23 mouse cellular contexts compared by ENCODE assay signal in the genomic region with DNA sequence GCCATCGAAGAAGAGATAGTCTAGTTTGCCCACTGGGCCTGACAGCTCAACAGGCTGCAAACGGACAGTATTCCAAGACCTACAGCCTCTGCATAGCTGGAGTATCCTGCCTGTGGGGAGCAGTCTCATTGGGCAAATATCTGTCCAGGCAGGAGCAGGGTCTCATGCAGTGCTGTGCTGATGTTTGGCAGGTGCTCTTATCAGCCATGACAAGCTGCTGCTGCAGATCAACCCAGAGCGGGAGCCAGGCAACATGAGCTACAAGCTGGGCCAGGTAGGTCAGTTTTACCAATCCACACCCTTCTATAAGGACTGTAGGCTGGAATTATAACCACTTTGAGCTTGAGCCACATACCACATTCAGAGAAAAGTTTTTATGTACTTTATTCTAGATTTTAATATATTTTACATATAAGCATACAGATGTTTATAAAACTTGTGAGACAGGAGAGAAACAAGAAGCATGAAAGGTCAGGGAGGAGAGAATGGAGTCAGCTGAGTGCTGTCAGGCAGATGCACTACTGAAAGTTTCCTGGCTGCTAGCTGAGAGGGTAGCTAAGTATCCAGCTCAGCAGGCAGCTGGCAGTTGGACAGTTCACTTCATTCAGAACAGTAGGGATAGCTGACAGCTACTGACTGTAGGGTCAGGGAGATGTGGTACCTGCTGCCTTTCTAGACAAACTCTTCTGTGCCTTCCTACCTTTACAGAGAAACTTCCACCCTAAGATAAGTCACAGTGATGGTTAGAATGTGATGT. TPM values are rescaled to one million over a fixed set of nuclear protein-coding genes. Genes with fewer than 3 reads are reported as not detected.
DNase-seq lines count a peak whose midpoint lies in the region; ATAC-seq and TF ChIP-seq lines count a peak whose summit lies in the region.
"Had no signal": no experiment of that assay in that cellular context is flagged by ENCODE, and none has a peak within 500 bp of the region (broad histone marks: within the 10 kb centered on the region; RNA-seq: fewer than 3 reads in every experiment).

No protein-coding gene starts in this region.

- intact Hi-C loops in heart, postnatal 25 days (cut with DNase I), result no loop called here
- intact Hi-C loops in left cerebral cortex, adult 2 months (cut with DNase I), result no loop called here

- WGBS in bone marrow, adult 2 months, result 76% methylated on average over 3 of the region's 3 CpGs
- 68% methylated on average over 3 of the region's 3 CpGs for WGBS in liver, postnatal 0 days (ENCODE audit: insufficient replicate concordance)

- peaks cover 4% of the 10 kb centered on the region for H3K4me1 ChIP-seq in bone marrow, adult 2 months (ENCODE audit: control insufficient read depth, insufficient read depth, low read length)
- peaks cover 5% of the 10 kb centered on the region; the same call in 1 of the 2 replicates for H3K4me1 ChIP-seq in liver, postnatal 0 days (ENCODE audit: insufficient read depth)
- H3K4me1 ChIP-seq: embryonic facial prominence, embryonic 10.5 days; limb, embryonic 13.5 days; midbrain, embryonic 13.5 days; neural tube, embryonic 12.5 days had no signal

- H3K9ac ChIP-seq in liver, postnatal 0 days (replicated peaks), result no peak overlapping the region
- H3K9ac ChIP-seq: limb, embryonic 13.5 days; lung, embryonic 15.5 days; midbrain, embryonic 13.5 days; neural tube, embryonic 12.5 days had no signal

- H3K9me3 ChIP-seq in liver, postnatal 0 days (ENCODE audit: low read length), result no peaks in the 10 kb centered on the region
- H3K9me3 ChIP-seq: embryonic facial prominence, embryonic 10.5 days; limb, embryonic 13.5 days; lung, embryonic 15.5 days; midbrain, embryonic 13.5 days; neural tube, embryonic 12.5 days had no signal

- H3K27ac ChIP-seq in bone marrow, adult 2 months (ENCODE audit: control insufficient read depth, insufficient read depth, low read depth, low read length, poor library complexity), result peak overlapping the region; percentile 58
- H3K27ac ChIP-seq in liver, postnatal 0 days (ENCODE audit: low read depth), result peak overlapping the region; percentile 60; the same call in 1 of the 2 replicates
- H3K27ac ChIP-seq in left cerebral cortex, adult 2 months, result no peak overlapping the region
- H3K27ac ChIP-seq: embryonic facial prominence, embryonic 10.5 days; limb, embryonic 13.5 days; lung, embryonic 15.5 days; midbrain, embryonic 13.5 days; neural tube, embryonic 12.5 days had no signal

- peak; percentile 77 for DNase-seq in heart, adult 11 months
- no peak for DNase-seq in heart, postnatal 25 days (ENCODE audit: low spot score)
- peak; percentile 84 for DNase-seq in liver
- peak; percentile 47 for DNase-seq in liver, postnatal 0 days
- DNase-seq in lung, postnatal 36 days, result no peak
- no peak for DNase-seq in thymus, postnatal 10 days (ENCODE audit: low spot score in 2 of 2)
- no peak for DNase-seq in left cerebral cortex, adult 2 months (ENCODE audit: extremely low spot score in 1 of 2, low spot score in 2 of 2)
- DNase-seq: adrenal gland, postnatal 14 days; cerebellum, adult 8-10 months; gastrocnemius, postnatal 10 days; heart, adult 18-20 months; kidney, adult 18-20 months; kidney, postnatal 10 days; thymus, postnatal 14 days had no signal

- TF ChIP-seq POLR2A in bone marrow, adult 2 months (IDR thresholded peaks at IDR 0.05; ENCODE audit: borderline replicate concordance, control insufficient read depth, low read depth, low read length), result no peak

- H3K36me3 ChIP-seq in liver, postnatal 0 days (replicated peaks; ENCODE audit: insufficient read depth, low read length), result peaks cover 65% of the 10 kb centered on the region

- peak overlapping the region; percentile 9; the same call in 1 of the 2 replicates for H3K4me2 ChIP-seq in liver, postnatal 0 days (ENCODE audit: low read depth, low read length)
- H3K4me2 ChIP-seq: limb, embryonic 13.5 days; lung, embryonic 15.5 days; midbrain, embryonic 13.5 days; neural tube, embryonic 12.5 days had no signal

- TF ChIP-seq EP300 in liver, postnatal 0 days (IDR thresholded peaks at IDR 0.05; ENCODE audit: low read depth), result peak; percentile 90

- peak; percentile 98 for ATAC-seq in liver, postnatal 0 days
- ATAC-seq: forebrain, embryonic 14.5 days; hindbrain, embryonic 16.5 days; midbrain, embryonic 13.5 days; Patski had no signal

- H3K4me3 ChIP-seq in bone marrow, adult 2 months (replicated peaks; ENCODE audit: control insufficient read depth, low read depth, low read length), result no peak overlapping the region
- no peak overlapping the region for H3K4me3 ChIP-seq in liver, postnatal 0 days (ENCODE audit: low read depth, low read length)
- H3K4me3 ChIP-seq in left cerebral cortex, adult 2 months, result no peak overlapping the region
- H3K4me3 ChIP-seq: embryonic facial prominence, embryonic 10.5 days; limb, embryonic 13.5 days; lung, embryonic 15.5 days; midbrain, embryonic 13.5 days; neural tube, embryonic 12.5 days had no signal

- no peaks in the 10 kb centered on the region for H3K27me3 ChIP-seq in liver, postnatal 0 days (ENCODE audit: insufficient read depth, low read length)
- H3K27me3 ChIP-seq: limb, embryonic 13.5 days; lung, embryonic 15.5 days; midbrain, embryonic 13.5 days; neural tube, embryonic 12.5 days; Patski had no signal

- no peak for TF ChIP-seq CTCF in bone marrow, adult 2 months (IDR thresholded peaks at IDR 0.05; ENCODE audit: control insufficient read depth, insufficient read depth, low read length)
- TF ChIP-seq CTCF in liver, postnatal 0 days (IDR thresholded peaks at IDR 0.05; ENCODE audit: low read depth), result no peak
- TF ChIP-seq CTCF in left cerebral cortex, adult 2 months (IDR thresholded peaks at IDR 0.05), result no peak

RNA-seq across cellular contexts. Expression of a gene that starts 10.9 kb away (rescaled TPM):
- under 1 TPM; 0.52 to 0.61 TPM for total RNA-seq in heart, postnatal 25 days (2021)
- 0.72 and 4.6 TPM in 2 replicates for polyA plus RNA-seq in bone marrow, adult 2 months (2011; ENCODE audit: insufficient read depth, insufficient read length, low replicate concordance, missing spikeins)
- 0.05 and 0.22 TPM in 2 replicates for polyA plus RNA-seq in liver, postnatal 0 days (2015; fragmentation: Nextera tagmentation; extraction: Ambion mirVana)
- 1 to 10 TPM; 4.2 to 6.7 TPM for total RNA-seq in left cerebral cortex, adult 2 months (2021)

RNA-seq across cellular contexts. Expression of a gene that starts 52.4 kb away (rescaled TPM):
- total RNA-seq in heart, postnatal 25 days (2021), result 10 to 100 TPM; 16.0 to 16.2 TPM
- polyA plus RNA-seq in bone marrow, adult 2 months (2011; ENCODE audit: insufficient read depth, insufficient read length, low replicate concordance, missing spikeins), result 21.4 and 56.9 TPM in 2 replicates
- 6.9 and 7.3 TPM in 2 replicates for polyA plus RNA-seq in liver, postnatal 0 days (2015; fragmentation: Nextera tagmentation; extraction: Ambion mirVana)
- 10 to 100 TPM; 40.5 to 48.3 TPM for total RNA-seq in left cerebral cortex, adult 2 months (2021)

Comparison
In these comparisons a context has a peak if more than half of its experiments do, and no peak if none do; other contexts are left out.
1. DNase-seq: peak in heart, adult 11 months (single experiment), liver (single experiment) and liver, postnatal 0 days (single experiment); none in heart, postnatal 25 days (single experiment), lung, postnatal 36 days (single experiment), thymus, postnatal 10 days (0 of 2) and left cerebral cortex, adult 2 months (0 of 2).